Mouse (Mus musculus): Measurements from ENCODE around the gene Gm20388. TPM values are rescaled to one million over a fixed set of nuclear protein-coding genes. Genes with fewer than 3 reads are reported as not detected.

The Gm20388 gene
- polyA plus RNA-seq, 1 experiment from 2014 or later = not detected

GRCm38 (mm10) chr8:124044931-124045330 lies 4134.3 kb downstream of the Gm20388 start:
- H3K4me1 ChIP-seq (ENCODE audit: control insufficient read depth, insufficient read depth, low read length) = no peaks in the 10 kb centered on the region
- ATAC-seq (ENCODE audit: insufficient number of reproducible peaks, low FRiP score, low TSS enrichment, low read depth) (no peak), DNase-seq (ENCODE audit: low spot score) (no peak)
- H3K9ac ChIP-seq (ENCODE audit: low read length) = no peak overlapping the region
- no peak overlapping the region for H3K4me2 ChIP-seq (ENCODE audit: low read depth, severe bottlenecking)
- H3K27ac ChIP-seq (replicated peaks; ENCODE audit: low read depth, low read length) = no peak overlapping the region
- H3K4me3 ChIP-seq (ENCODE audit: low read depth, low read length) = no peak overlapping the region
- 93% methylated on average over 12 of the region's 12 CpGs for WGBS
- no peaks in the 10 kb centered on the region for H3K9me3 ChIP-seq (ENCODE audit: control insufficient read depth, low read length)
- peaks cover 10% of the 10 kb centered on the region; the same call in 1 of the 2 replicates for H3K36me3 ChIP-seq (ENCODE audit: control insufficient read depth, insufficient read depth, low read length)
- no peaks in the 10 kb centered on the region for H3K27me3 ChIP-seq (ENCODE audit: control insufficient read depth, insufficient read depth, low read length)

- DNase-seq (ENCODE audit: low spot score) = no peak
- ATAC-seq (ENCODE audit: insufficient number of reproducible peaks, low FRiP score, low TSS enrichment, low read depth) = no peak
- Histone ChIP-seq H3K27ac (replicated peaks; ENCODE audit: low read depth, low read length) (no peak overlapping the region), H3K36me3 (ENCODE audit: control insufficient read depth, insufficient read depth, low read length) (peaks cover 10% of the 10 kb centered on the region; the same call in 1 of the 2 replicates), H3K9ac (ENCODE audit: low read length) (no peak overlapping the region), H3K27me3 (ENCODE audit: control insufficient read depth, insufficient read depth, low read length) (no peaks in the 10 kb centered on the region), H3K4me1 (ENCODE audit: control insufficient read depth, insufficient read depth, low read length) (no peaks in the 10 kb centered on the region), H3K4me3 (ENCODE audit: low read depth, low read length) (no peak overlapping the region), H3K9me3 (ENCODE audit: control insufficient read depth, low read length) (no peaks in the 10 kb centered on the region), H3K4me2 (ENCODE audit: low read depth, severe bottlenecking) (no peak overlapping the region)
- 92% methylated on average over 8 of the region's 8 CpGs for WGBS
These were observed 4135.2 kb downstream of the Gm20388 start for GRCm38 (mm10) chr8:124045856-124046255.

GRCm38 (mm10) chr8:124052110-124052509 lies 4141.5 kb downstream of the Gm20388 start:
- DNase-seq (ENCODE audit: low spot score) (peak; percentile 81), ATAC-seq (ENCODE audit: insufficient number of reproducible peaks, low FRiP score, low TSS enrichment, low read depth) (no peak)
- Histone ChIP-seq H3K9me3 (ENCODE audit: control insufficient read depth, low read length) (no peaks in the 10 kb centered on the region), H3K9ac (ENCODE audit: low read length) (no peak overlapping the region), H3K4me3 (ENCODE audit: low read depth, low read length) (no peak overlapping the region), H3K27ac (replicated peaks; ENCODE audit: low read depth, low read length) (no peak overlapping the region), H3K4me2 (ENCODE audit: low read depth, severe bottlenecking) (no peak overlapping the region), H3K36me3 (ENCODE audit: control insufficient read depth, insufficient read depth, low read length) (peaks cover 5% of the 10 kb centered on the region; the same call in 1 of the 2 replicates), H3K4me1 (ENCODE audit: control insufficient read depth, insufficient read depth, low read length) (no peaks in the 10 kb centered on the region), H3K27me3 (ENCODE audit: control insufficient read depth, insufficient read depth, low read length) (no peaks in the 10 kb centered on the region)
- 21% methylated on average over 3 of the region's 3 CpGs for whole genome bisulfite sequencing

GRCm38 (mm10) chr8:124052568-124052967 lies 4141.9 kb downstream of the Gm20388 start:
- WGBS = 56% methylated on average over 4 of the region's 4 CpGs
- no peak for ATAC-seq (ENCODE audit: insufficient number of reproducible peaks, low FRiP score, low TSS enrichment, low read depth)
- DNase-seq (ENCODE audit: low spot score) = no peak
- Histone ChIP-seq H3K4me2 (ENCODE audit: low read depth, severe bottlenecking) (no peak overlapping the region), H3K27me3 (ENCODE audit: control insufficient read depth, insufficient read depth, low read length) (no peaks in the 10 kb centered on the region), H3K4me1 (ENCODE audit: control insufficient read depth, insufficient read depth, low read length) (no peaks in the 10 kb centered on the region), H3K27ac (replicated peaks; ENCODE audit: low read depth, low read length) (no peak overlapping the region), H3K4me3 (ENCODE audit: low read depth, low read length) (no peak overlapping the region), H3K9me3 (ENCODE audit: control insufficient read depth, low read length) (no peaks in the 10 kb centered on the region), H3K36me3 (ENCODE audit: control insufficient read depth, insufficient read depth, low read length) (peaks cover 1% of the 10 kb centered on the region; the same call in 1 of the 2 replicates), H3K9ac (ENCODE audit: low read length) (no peak overlapping the region)

DNA sequence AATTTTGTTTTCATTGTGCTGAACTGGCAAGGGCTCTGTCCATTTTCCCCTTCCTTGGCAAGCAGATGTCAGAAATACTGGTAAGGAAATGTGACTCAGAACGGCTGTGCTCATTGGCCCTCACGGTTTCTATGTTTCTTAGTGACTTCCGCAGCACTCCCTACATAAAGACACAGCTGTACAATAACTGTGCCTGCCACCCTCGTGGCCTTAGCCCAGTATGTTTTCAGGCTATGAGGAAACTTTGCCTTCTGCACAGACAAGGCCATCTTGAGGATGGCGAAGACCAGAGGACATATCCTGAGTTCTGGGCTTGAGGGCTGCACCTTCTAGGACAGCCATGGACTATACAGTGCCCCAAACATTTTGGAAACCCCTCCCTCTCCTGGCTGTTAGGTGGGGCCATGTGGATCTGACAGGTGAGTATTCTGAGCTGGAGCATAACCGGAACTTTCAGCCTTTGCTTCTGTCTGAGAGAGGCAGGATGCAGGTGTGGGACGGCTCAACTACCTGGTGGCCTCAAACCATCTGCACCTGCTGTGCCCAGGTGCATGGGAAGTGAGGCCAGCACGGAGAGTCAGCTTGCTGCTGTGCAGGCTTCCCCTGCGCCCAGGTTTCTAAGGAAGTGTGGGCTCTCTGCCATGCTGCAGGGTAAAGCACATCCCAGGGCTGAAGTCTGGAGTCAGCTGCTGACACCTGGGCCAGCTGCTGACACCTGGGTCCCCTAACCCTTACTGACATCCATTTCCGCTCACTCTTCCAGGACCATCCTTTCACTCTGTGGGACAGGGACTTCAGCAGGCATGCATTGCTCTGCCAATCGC lies 4146.4 kb downstream of the Gm20388 start:
- no peaks in the 10 kb centered on the region for H3K36me3 ChIP-seq (ENCODE audit: control insufficient read depth, insufficient read depth, low read length)
- ATAC-seq (ENCODE audit: insufficient number of reproducible peaks, low FRiP score, low TSS enrichment, low read depth) = no peak
- no peaks in the 10 kb centered on the region for H3K27me3 ChIP-seq (ENCODE audit: control insufficient read depth, insufficient read depth, low read length)
- no peak overlapping the region for H3K27ac ChIP-seq (replicated peaks; ENCODE audit: low read depth, low read length)
- H3K9ac ChIP-seq (ENCODE audit: low read length) = no peak overlapping the region
- H3K4me1 ChIP-seq (ENCODE audit: control insufficient read depth, insufficient read depth, low read length) = no peaks in the 10 kb centered on the region
- H3K4me2 ChIP-seq (ENCODE audit: low read depth, severe bottlenecking) = no peak overlapping the region
- H3K4me3 ChIP-seq (ENCODE audit: low read depth, low read length) = no peak overlapping the region
- H3K9me3 ChIP-seq (ENCODE audit: control insufficient read depth, low read length) = no peaks in the 10 kb centered on the region
- WGBS = 74% methylated on average over 11 of the region's 11 CpGs
- DNase-seq (ENCODE audit: low spot score) = no peak

- Histone ChIP-seq H3K27me3 (ENCODE audit: control insufficient read depth, insufficient read depth, low read length) (no peaks in the 10 kb centered on the region), H3K4me2 (ENCODE audit: low read depth, severe bottlenecking) (no peak overlapping the region), H3K4me1 (ENCODE audit: control insufficient read depth, insufficient read depth, low read length) (no peaks in the 10 kb centered on the region; the same call in 1 of the 2 replicates), H3K9me3 (ENCODE audit: control insufficient read depth, low read length) (no peaks in the 10 kb centered on the region), H3K36me3 (ENCODE audit: control insufficient read depth, insufficient read depth, low read length) (no peaks in the 10 kb centered on the region), H3K4me3 (ENCODE audit: low read depth, low read length) (no peak overlapping the region), H3K9ac (ENCODE audit: low read length) (no peak overlapping the region), H3K27ac (replicated peaks; ENCODE audit: low read depth, low read length) (peak overlapping the region; percentile 58; the same call in 1 of the 2 replicates)
- WGBS = 67% methylated on average over 4 of the region's 4 CpGs
- DNase-seq (ENCODE audit: low spot score) = no peak
- ATAC-seq (ENCODE audit: insufficient number of reproducible peaks, low FRiP score, low TSS enrichment, low read depth) = no peak
These were observed 4155.9 kb downstream of the Gm20388 start for GRCm38 (mm10) chr8:124066325-124067058.

GRCm38 (mm10) chr8:124067059-124067750 lies 4156.6 kb downstream of the Gm20388 start:
- H3K4me2 ChIP-seq (ENCODE audit: low read depth, severe bottlenecking) = no peak overlapping the region
- no peaks in the 10 kb centered on the region for H3K36me3 ChIP-seq (ENCODE audit: control insufficient read depth, insufficient read depth, low read length)
- 75% methylated on average over 4 of the region's 4 CpGs for WGBS
- DNase-seq (ENCODE audit: low spot score) = no peak
- peak overlapping the region; percentile 58; the same call in 1 of the 2 replicates for H3K27ac ChIP-seq (replicated peaks; ENCODE audit: low read depth, low read length)
- H3K4me3 ChIP-seq (ENCODE audit: low read depth, low read length) = no peak overlapping the region
- H3K9ac ChIP-seq (ENCODE audit: low read length) = no peak overlapping the region
- no peaks in the 10 kb centered on the region; the same call in 1 of the 2 replicates for H3K4me1 ChIP-seq (ENCODE audit: control insufficient read depth, insufficient read depth, low read length)
- no peak for ATAC-seq (ENCODE audit: insufficient number of reproducible peaks, low FRiP score, low TSS enrichment, low read depth)
- no peaks in the 10 kb centered on the region for H3K27me3 ChIP-seq (ENCODE audit: control insufficient read depth, insufficient read depth, low read length)
- H3K9me3 ChIP-seq (ENCODE audit: control insufficient read depth, low read length) = no peaks in the 10 kb centered on the region
